Mouse (Mus musculus) central nervous system, embryonic 18 days (tissue): ENCODE data around the gene Eef1a1. TPM values are rescaled to one million over a fixed set of nuclear protein-coding genes. Genes with fewer than 3 reads are reported as not detected.

ENCODE experiments used
- polyA plus RNA-seq: library from polyadenylated mRNA; depleted of rRNA; stranded (reverse); fragments of >200 nt; gene quantifications from 2 replicates; pipeline ENCODE4 v1.2.3, GENCODE M21; 2012; rRNA removed

The Eef1a1 gene
- polyA plus RNA-seq, result 6,695 and 7,112 TPM in 2 replicates

DNA sequence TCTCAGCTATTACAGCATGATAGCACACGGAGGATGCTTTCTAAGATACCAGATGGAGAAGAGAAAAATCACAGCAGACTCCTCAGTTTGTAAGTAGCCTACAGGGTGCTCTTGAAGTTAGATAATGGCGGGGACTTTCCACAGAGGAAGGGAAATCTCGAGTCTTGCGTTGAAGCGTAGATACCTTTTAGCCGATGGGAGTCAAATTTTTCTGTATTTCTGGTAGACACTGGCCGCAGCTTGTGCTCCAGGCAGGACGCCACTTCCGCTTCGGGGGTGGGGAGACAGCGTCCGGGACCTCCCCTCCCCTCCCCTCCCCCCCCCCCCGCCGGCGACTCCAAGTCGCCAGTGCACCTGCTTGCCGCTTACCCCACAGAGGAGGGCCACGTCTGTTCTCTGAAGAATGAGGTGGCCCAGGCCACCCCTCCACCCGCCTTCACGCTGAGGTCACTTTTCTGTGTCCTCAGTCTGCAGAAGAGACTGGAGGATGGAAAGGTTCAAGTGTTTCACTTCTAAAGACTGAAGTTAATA, at the start of gene Eef1a1:
TSS of gene Eef1a1 (minus strand) at position 262 of the 531 bp plus-strand sequence.

DNA sequence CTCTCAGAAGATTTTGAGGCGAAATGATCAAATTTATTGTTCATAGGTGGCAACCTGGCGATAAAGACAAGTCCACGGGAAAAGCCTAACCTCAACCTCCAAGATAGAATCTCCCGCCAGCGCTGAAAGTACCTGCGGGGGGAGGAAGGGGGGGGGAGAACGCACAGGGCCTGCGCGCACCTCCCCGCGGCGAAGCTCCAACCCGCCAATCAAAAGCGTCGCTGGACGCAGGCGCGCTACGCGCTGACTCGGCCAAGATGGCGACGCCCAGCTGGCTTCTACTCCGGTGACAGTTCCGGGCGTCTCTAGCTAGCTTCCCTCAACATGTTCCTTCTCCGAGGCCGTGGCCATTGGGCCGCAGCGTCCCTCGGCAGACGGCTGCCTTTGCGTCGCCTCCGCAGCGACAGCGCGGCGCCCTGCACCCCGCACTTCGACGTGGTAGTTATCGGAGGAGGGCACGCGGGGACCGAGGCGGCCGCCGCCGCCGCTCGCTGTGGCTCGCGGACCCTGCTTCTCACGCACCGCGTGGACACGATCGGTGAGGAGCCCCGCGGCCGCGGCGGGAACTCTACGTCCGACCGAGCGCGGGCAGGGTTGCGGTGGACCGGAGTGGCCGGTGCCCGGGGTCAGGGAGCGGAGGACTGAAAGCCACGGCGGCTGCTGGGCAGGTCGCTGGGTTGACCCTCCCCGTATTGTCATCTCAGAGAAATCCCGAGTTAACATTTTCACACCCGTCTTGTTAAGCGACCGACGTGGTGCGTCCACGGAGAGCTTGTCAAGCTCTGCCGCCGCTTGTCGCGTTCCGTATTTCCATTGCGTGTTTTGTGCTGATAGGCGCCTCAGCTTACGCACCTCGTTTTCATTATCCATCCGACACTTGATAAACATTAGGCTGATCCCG, 40.7 kb downstream of the Eef1a1 start, which contains the start of the genes Mto1 and Gm17324:
TSS of gene Mto1 (plus strand) at position 236 of the 901 bp plus-strand sequence.
TSS of gene Gm17324 (minus strand) at position 814 of the 901 bp plus-strand sequence.

DNA sequence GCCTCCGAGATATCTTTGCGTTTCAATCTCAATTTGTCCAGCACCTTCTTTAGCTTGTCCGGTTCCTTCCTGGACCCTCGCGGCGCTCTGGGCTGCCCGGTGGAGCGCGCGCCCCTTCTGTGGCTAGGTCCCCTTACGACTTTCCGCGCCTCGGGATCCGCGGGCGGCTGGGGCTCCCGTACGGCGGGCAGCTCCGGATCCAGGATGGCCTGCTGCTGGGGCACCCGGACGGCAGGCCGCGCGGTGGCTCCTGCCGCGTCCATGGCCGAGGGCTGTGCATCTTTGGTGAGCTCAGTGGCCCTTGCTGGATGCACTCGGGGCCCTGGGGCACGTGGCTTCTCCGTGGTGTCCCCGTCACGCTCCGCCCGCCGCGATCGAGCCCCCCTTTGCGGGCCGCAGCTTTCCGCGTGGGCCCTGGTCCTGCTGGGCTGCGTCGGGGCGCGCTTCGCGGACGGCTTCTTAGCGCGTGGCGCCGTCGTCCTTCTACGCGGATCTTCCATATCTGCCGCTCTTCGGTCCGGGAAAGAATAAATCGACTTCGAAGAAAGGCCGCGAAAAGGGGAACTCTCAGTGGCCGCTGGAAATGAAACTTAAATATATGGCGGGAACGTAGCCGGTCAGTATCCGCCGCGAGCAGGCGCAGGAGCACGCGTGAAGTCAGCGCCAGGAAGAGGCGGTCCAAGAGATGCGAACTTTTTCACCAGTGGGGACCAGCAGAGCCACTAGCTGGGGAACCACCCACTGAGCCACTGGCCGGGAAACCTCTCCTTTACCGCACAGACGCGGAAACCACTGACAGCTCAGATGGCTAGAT, 46.2 kb downstream of the Eef1a1 start, which contains the start of gene Cgas:
TSS of gene Cgas (minus strand) at position 659 of the 814 bp plus-strand sequence.

Other genes starting within 250 kb of the Eef1a1 start
- gene Gm3776, start 232.0 kb downstream of the Eef1a1 start, polyA plus RNA-seq, result not detected in 2 replicates
- gene Gm10639, start 199.2 kb downstream of the Eef1a1 start, polyA plus RNA-seq, result not detected in 2 replicates
- not detected in 2 replicates for gene Omt2a, start 174.4 kb downstream of the Eef1a1 start, polyA plus RNA-seq
- gene Omt2b, start 161.6 kb downstream of the Eef1a1 start, polyA plus RNA-seq, result not detected in 2 replicates
- not detected in 2 replicates for gene Gsta2, start 133.4 kb downstream of the Eef1a1 start, polyA plus RNA-seq
- gene Dppa5a, start 121.0 kb downstream of the Eef1a1 start, polyA plus RNA-seq, result 3.7 and 4.6 TPM in 2 replicates
- 3.3 and 3.5 TPM in 2 replicates for gene Ooep, start 110.4 kb downstream of the Eef1a1 start, polyA plus RNA-seq
- gene Ddx43, start 93.4 kb downstream of the Eef1a1 start, polyA plus RNA-seq, result 0.45 and 0.66 TPM in 2 replicates
- 1.0 TPM in 2 replicates for gene Cgas, start 45.9 kb downstream of the Eef1a1 start, polyA plus RNA-seq
- gene Mto1, start 40.9 kb downstream of the Eef1a1 start, polyA plus RNA-seq, result 26.2 and 28.5 TPM in 2 replicates
- 0.87 and 1.3 TPM in 2 replicates for gene Gm17324, start 40.4 kb downstream of the Eef1a1 start, polyA plus RNA-seq
- 10.1 and 10.2 TPM in 2 replicates for gene Slc17a5, start 98.9 kb upstream of the Eef1a1 start, polyA plus RNA-seq
- 1.2 and 1.6 TPM in 2 replicates for gene Cd109, start 126.4 kb upstream of the Eef1a1 start, polyA plus RNA-seq